Mouse (Mus musculus): ENCODE results near the gene Morn5.

Morn5 gene

DNA sequence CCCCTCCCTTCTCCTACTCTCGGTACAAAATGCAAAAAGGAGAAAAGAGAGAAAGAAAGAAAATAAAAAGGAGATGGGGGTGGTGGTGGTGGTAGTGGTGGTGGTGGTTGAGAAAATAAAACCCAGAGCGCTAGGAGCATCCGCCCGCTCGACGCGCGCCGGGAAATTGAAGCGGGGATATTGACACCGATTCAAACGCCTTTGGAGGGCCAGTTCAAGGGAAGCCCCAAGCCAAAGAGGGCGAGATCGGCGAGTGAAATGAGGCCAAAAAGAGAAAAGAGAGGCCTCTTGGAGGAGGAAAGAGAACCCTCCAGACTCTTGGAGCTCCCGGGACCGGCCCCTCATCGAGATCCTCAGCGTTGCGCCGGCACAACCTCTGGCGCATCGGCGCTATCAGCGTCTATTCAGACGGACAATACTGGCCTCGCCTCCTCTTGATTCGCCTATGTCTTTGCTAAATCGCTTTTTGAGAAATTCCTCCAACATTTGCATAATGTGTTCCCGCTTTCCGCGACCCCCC lies 55.2 kb downstream of the Morn5 start:
- no peak for DNase-seq (ENCODE audit: low spot score)

DNA sequence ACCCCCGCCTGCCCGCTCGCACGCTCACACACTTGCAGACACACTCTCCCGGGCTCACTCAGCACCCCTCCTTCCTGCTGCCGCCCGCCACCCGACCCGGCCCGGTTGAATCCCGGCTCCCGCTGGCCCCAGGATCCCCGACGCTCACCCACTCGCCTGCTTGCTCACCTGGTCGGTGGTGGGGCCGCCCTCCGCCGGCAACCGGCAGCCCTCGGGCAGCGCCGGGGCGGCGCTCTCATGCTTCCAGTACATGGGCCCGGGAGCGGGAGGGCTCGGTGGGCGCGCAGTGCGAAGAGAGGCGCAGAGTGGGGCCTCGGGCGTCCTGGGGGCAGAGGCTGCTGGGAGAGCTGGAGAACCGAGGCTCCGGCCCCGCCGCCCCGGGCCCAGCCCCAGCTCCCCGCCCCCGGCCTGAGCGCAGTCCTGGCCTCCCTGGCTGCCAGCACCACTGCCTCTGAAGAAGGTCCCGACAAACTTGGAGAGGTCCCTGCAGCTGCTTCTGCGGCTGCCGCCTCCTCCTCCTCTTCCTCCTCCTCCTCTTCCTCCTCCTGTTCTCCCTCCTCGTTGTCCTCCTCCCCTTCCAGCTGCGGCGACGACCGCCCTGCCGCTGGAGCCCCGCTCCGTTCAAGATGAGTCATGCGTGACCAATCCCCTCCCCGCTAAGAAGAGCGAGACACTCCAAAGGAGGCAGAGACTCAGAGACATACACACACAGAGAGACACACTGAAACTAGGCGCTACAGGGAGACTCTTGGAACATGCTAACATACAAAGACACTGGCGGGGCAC lies 55.9 kb downstream of the Morn5 start, which contains the start of gene Lhx6:
TSS of gene Lhx6 (minus strand) at position 453 of the 786 bp plus-strand sequence.
- no peak for DNase-seq (ENCODE audit: low spot score)

DNA sequence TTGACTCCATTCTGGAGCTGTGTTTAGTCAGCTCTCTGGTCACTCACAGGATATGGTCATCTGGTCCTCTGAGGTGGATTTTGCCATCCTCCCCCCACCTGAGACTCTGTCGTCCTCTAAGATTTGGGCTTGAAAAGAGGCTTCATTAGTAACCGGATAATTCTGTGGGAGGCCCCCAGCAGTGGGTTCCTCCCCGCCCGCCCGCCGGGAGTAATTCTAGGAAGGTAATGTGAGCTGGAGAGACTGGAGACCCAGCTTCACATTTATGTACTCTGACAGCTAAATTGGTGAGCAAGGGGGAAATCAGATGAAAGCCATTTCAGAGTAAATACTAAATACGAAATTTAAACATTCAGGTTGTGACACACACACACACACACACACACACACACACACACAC lies 59.4 kb downstream of the Morn5 start:
- no peak for DNase-seq (ENCODE audit: low spot score)

DNA sequence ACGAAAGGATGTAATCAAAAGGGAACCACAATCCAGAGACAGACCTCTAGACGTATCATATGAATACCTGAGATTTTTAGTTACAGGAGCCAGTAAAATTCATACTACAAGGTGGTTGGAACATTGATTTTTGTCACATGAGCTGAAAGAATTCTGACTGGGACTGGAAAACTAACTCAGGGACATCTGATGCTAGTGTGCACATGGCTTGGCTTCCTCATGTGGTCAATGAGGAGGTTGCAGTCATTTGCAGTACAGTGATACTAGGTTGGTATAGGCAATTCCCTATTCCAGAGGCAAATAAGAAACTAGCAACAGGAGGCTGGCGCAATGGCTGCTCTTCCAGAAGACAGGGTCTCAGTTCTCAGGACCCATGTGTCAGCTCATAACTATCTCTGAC lies 63.4 kb downstream of the Morn5 start:
- DNase-seq (ENCODE audit: low spot score) = no peak

DNA sequence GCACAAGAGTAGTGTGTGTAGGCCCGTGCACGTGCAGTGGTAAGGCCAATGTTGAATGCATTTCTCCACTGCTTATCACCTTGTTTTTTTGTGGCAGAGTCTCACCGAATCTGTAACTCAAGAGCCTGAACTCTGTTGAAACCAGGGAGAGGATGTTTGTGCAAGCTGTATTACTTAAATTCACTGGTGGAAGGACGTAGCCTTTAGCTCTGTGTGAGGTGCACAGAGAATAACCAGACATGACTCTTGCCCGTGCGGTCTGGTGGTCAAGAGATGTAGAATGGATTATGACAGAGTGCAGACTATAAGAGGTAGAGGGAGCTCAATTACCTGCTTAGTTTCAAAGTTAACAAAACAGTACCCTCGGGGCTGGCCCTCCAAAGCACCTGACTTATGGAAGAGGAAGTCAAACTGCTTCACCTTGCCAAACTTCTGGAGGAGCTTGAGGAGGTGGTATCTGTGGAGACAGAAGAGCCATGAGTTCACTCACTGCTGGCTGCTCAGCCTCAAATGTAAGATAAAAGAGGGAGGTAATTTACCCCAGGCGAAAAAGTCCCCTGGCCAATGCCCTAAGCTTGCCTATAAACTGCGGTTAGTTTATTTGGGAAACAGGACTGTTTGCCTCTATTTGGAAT lies 77.7 kb downstream of the Morn5 start:
- no peak for DNase-seq (ENCODE audit: low spot score)

DNA sequence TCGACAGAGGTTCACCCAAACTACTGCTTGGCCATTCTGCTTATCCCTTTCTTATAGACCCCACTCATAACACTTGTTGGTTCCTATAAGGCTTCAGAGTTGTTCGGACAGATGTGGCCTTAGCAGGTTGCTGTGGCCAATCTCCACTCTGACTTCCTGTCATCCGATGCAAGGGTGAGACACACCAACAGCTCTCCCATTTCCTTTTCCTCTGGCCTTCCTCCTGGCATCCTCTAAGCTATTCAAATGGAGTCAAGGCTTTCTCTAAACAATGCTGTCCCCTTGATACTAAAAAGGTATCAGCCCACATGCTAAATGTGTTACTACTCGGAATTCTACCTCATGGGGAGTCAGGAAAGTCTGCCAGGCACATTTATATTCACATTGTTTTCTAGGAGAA lies 78.7 kb downstream of the Morn5 start:
- DNase-seq (ENCODE audit: low spot score) = no peak

DNA sequence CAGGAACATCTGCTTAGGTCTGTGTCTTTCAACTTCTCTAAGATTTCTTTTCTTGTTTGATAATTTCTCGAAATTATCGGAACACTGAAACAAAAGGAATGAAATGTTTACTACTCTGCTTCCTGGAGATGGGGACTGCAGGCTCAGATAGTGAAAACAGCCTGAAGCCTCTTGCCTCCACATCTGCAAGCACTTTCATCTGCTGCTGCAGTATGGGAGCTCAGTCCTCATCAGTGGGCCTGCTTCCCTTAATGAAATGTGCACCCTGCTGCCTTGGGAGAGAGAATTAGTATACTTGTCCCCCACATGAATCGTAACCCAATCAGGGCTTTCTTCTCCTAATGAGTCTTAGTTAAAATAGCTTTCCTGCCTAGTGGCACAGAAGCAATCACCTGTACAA lies 79.8 kb downstream of the Morn5 start:
- DNase-seq (ENCODE audit: low spot score) = no peak
